Mouse (Mus musculus): ENCODE measurements around the gene Kifc5b.

DNA sequence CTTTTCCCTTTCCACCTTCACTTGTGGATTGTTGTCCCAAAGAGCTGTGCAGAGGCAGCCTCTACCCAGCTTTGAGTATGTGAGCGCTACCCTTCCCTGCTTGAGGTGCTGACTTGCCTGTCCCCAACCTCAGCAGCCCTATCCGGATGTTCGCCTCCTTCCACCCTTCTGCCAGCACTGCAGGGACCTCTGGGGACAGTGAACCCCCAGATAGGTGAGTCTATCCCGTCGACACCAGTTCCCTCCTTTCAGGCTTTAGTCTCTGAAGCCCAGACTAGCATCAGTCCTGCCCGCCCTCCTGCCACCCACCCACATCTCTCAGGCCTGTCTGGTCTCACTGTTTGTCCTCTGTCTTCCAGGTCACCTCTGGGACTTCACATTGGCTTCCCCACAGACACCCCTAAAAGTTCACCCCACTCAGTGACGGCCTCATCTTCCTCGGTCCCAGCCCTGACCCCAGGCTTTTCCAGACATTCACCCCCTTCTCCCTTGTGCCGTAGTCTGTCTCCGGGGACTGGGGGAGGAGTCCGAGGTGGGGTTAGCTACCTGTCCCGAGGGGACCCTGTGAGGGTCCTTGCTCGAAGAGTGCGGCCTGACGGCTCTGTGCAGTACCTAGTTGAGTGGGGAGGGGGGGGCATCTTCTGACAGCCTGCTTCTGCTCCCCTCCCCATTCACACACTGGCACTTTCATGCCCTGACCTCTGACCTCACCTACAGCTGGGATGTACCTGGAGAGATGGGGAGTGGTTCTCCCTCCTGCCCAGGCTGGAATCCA is 20.2 kb downstream of the Kifc5b start:
- no peak for TF ChIP-seq CTCF (conservative IDR thresholded peaks at IDR 0.05; ENCODE audit: low read length)
- TF ChIP-seq NANOG (IDR thresholded peaks at IDR 0.05; ENCODE audit: borderline replicate concordance, low read length), result no peak
